27 mouse cellular contexts compared by ENCODE assay signal in the genomic region with DNA sequence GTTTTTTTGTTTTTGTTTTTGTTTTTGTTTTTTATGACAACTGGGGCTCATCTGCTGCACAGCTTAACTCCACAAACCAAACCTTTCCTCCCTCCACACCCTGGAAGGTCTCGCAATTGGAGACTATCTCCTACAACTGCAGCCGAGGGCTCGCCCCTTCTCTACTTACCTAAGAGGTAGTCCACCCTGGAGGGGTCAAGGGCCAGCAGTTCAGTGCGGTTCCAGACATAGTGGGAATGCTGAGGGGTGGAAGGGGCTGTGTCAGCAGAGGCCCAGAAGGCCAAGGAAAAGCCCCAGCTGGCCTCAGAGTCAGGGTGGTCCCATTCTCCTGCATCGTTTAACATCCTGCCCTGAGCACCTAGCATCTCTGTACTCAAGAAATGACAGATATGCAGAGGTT. TPM values are rescaled to one million over a fixed set of nuclear protein-coding genes. Genes with fewer than 3 reads are reported as not detected.
DNase-seq lines count a peak whose midpoint lies in the region; ATAC-seq and TF ChIP-seq lines count a peak whose summit lies in the region.
"Had no signal": no experiment of that assay in that cellular context is flagged by ENCODE, and none has a peak within 500 bp of the region (broad histone marks: within the 10 kb centered on the region; RNA-seq: fewer than 3 reads in every experiment).

No protein-coding gene starts in this region.

- ATAC-seq in kidney, postnatal 0 days (replicated peaks; ENCODE audit: low FRiP score, low read depth), result no peak
- ATAC-seq in liver, postnatal 0 days, result no peak
- no peak for ATAC-seq in liver, embryonic 11.5 days (replicated peaks; ENCODE audit: low FRiP score)
- ATAC-seq: activated CD4-positive, CD25-positive, alpha-beta regulatory T cell, adult 4 months; forebrain, embryonic 15.5 days had no signal

- TF ChIP-seq POLR2A in kidney, adult 2 months (IDR thresholded peaks at IDR 0.05; ENCODE audit: low read depth, low read length), result no peak

- 55% methylated on average over 5 of the region's 5 CpGs for WGBS in kidney, adult 2 months
- 66% methylated on average over 5 of the region's 5 CpGs for WGBS in kidney, postnatal 0 days
- 71% methylated on average over 5 of the region's 5 CpGs for WGBS in liver, postnatal 0 days (ENCODE audit: insufficient replicate concordance)
- WGBS in liver, embryonic 11.5 days, result 67% methylated on average over 5 of the region's 5 CpGs

- no peak for TF ChIP-seq EP300 in liver, postnatal 0 days (IDR thresholded peaks at IDR 0.05; ENCODE audit: low read depth)

- peaks cover 16% of the 10 kb centered on the region for H3K4me1 ChIP-seq in kidney, adult 2 months (ENCODE audit: control insufficient read depth, insufficient read depth, low read length)
- peaks cover 5% of the 10 kb centered on the region; the same call in 1 of the 2 replicates for H3K4me1 ChIP-seq in kidney, postnatal 0 days (replicated peaks; ENCODE audit: insufficient read depth, low read length)
- H3K4me1 ChIP-seq in liver, postnatal 0 days (ENCODE audit: insufficient read depth), result peaks cover 21% of the 10 kb centered on the region
- H3K4me1 ChIP-seq in liver, embryonic 11.5 days (replicated peaks; ENCODE audit: control insufficient read depth, insufficient read depth, low read length), result peaks cover 21% of the 10 kb centered on the region
- H3K4me1 ChIP-seq: forebrain, embryonic 15.5 days had no signal

- no peak overlapping the region for H3K4me2 ChIP-seq in kidney, postnatal 0 days (ENCODE audit: low read length)
- no peak overlapping the region for H3K4me2 ChIP-seq in liver, postnatal 0 days (ENCODE audit: low read depth, low read length)
- no peak overlapping the region for H3K4me2 ChIP-seq in liver, embryonic 11.5 days
- H3K4me2 ChIP-seq: embryonic facial prominence, embryonic 13.5 days; forebrain, embryonic 12.5 days; forebrain, embryonic 15.5 days; heart, embryonic 12.5 days; heart, embryonic 15.5 days; hindbrain, embryonic 13.5 days had no signal

- H3K9me3 ChIP-seq in kidney, postnatal 0 days (replicated peaks; ENCODE audit: low read length), result no peaks in the 10 kb centered on the region
- H3K9me3 ChIP-seq in liver, postnatal 0 days (ENCODE audit: low read length), result no peaks in the 10 kb centered on the region
- H3K9me3 ChIP-seq in liver, embryonic 11.5 days (ENCODE audit: control insufficient read depth, low read length), result no peaks in the 10 kb centered on the region
- H3K9me3 ChIP-seq: embryonic facial prominence, embryonic 10.5 days; embryonic facial prominence, embryonic 13.5 days; forebrain, embryonic 12.5 days; forebrain, embryonic 15.5 days; heart, embryonic 12.5 days; heart, embryonic 15.5 days; hindbrain, embryonic 10.5 days; hindbrain, embryonic 13.5 days had no signal

- no peaks in the 10 kb centered on the region for H3K27me3 ChIP-seq in kidney, adult 2 months (replicated peaks; ENCODE audit: control insufficient read depth, insufficient read depth, low read length)
- no peaks in the 10 kb centered on the region for H3K27me3 ChIP-seq in kidney, postnatal 0 days (ENCODE audit: insufficient read depth, low read length)
- no peaks in the 10 kb centered on the region for H3K27me3 ChIP-seq in liver, postnatal 0 days (ENCODE audit: insufficient read depth, low read length)
- peaks cover 3% of the 10 kb centered on the region; the same call in 1 of the 2 replicates for H3K27me3 ChIP-seq in liver, embryonic 11.5 days (replicated peaks; ENCODE audit: control insufficient read depth, insufficient read depth, low read length)
- H3K27me3 ChIP-seq: embryonic facial prominence, embryonic 13.5 days; forebrain, embryonic 12.5 days; forebrain, embryonic 15.5 days; hindbrain, embryonic 13.5 days had no signal

- TF ChIP-seq CTCF in kidney, adult 2 months (conservative IDR thresholded peaks at IDR 0.05; ENCODE audit: insufficient read depth, insufficient read length, low read depth, low read length), result no peak
- TF ChIP-seq CTCF in kidney, postnatal 0 days (IDR thresholded peaks at IDR 0.05; ENCODE audit: low read depth), result no peak
- no peak for TF ChIP-seq CTCF in liver, postnatal 0 days (IDR thresholded peaks at IDR 0.05; ENCODE audit: low read depth)

- H3K4me3 ChIP-seq in kidney, adult 2 months (ENCODE audit: insufficient read depth, low read depth, low read length), result no peak overlapping the region
- no peak overlapping the region for H3K4me3 ChIP-seq in kidney, postnatal 0 days (replicated peaks; ENCODE audit: low read depth, low read length)
- no peak overlapping the region for H3K4me3 ChIP-seq in liver, postnatal 0 days (ENCODE audit: low read depth, low read length)
- no peak overlapping the region for H3K4me3 ChIP-seq in liver, embryonic 11.5 days (ENCODE audit: low read depth, low read length)
- H3K4me3 ChIP-seq: embryonic facial prominence, embryonic 10.5 days; embryonic facial prominence, embryonic 13.5 days; erythroblast, embryonic 14.5 days; forebrain, embryonic 12.5 days; forebrain, embryonic 15.5 days; heart, embryonic 12.5 days; heart, embryonic 15.5 days; hindbrain, embryonic 10.5 days; hindbrain, embryonic 13.5 days had no signal

- H3K36me3 ChIP-seq in kidney, adult 2 months (ENCODE audit: control insufficient read depth, insufficient read depth, low read length), result no peaks in the 10 kb centered on the region
- no peaks in the 10 kb centered on the region for H3K36me3 ChIP-seq in kidney, postnatal 0 days (ENCODE audit: insufficient read depth, low read length)
- 0 out of 2 replicates have a peak, but pooled peaks cover 9% of the 10 kb centered on the region for H3K36me3 ChIP-seq in liver, postnatal 0 days (replicated peaks; ENCODE audit: insufficient read depth, low read length)
- H3K36me3 ChIP-seq in liver, embryonic 11.5 days (ENCODE audit: control insufficient read depth, insufficient read depth, low read length), result no peaks in the 10 kb centered on the region
- H3K36me3 ChIP-seq: forebrain, embryonic 12.5 days; forebrain, embryonic 15.5 days; heart, embryonic 12.5 days; heart, embryonic 15.5 days; hindbrain, embryonic 13.5 days had no signal

- no peak overlapping the region for H3K9ac ChIP-seq in kidney, postnatal 0 days (ENCODE audit: low read depth, low read length)
- no peak overlapping the region for H3K9ac ChIP-seq in liver, postnatal 0 days (replicated peaks)
- no peak overlapping the region for H3K9ac ChIP-seq in liver, embryonic 11.5 days (ENCODE audit: low read depth, low read length)
- H3K9ac ChIP-seq: embryonic facial prominence, embryonic 13.5 days; forebrain, embryonic 12.5 days; forebrain, embryonic 15.5 days; heart, embryonic 12.5 days; heart, embryonic 15.5 days; hindbrain, embryonic 13.5 days had no signal

- DNase-seq in kidney, adult 2 months, result peak; percentile 57
- no peak for DNase-seq in kidney, adult 18-20 months
- no peak for DNase-seq in kidney, postnatal 0 days (ENCODE audit: low spot score)
- DNase-seq in kidney, postnatal 10 days, result no peak
- DNase-seq in liver, postnatal 0 days, result no peak
- no peak for DNase-seq in liver, embryonic 11.5 days (ENCODE audit: low spot score)
- DNase-seq: adrenal gland, adult 8-10 months; adrenal gland, postnatal 25 days; cerebellum, adult 11-12 months; cerebellum, adult 8-10 months; cerebellum, postnatal 10 days; cerebellum, postnatal 36 days; embryo, embryonic 11 days; gastrocnemius, postnatal 25 days; heart, adult 18-20 months; heart, postnatal 10 days; heart, postnatal 36 days had no signal

- peak overlapping the region; percentile 67 for H3K27ac ChIP-seq in kidney, adult 2 months (ENCODE audit: insufficient read depth, low read depth, low read length)
- H3K27ac ChIP-seq in kidney, postnatal 0 days, result peak overlapping the region; percentile 31; the same call in 1 of the 2 replicates
- 0 out of 2 replicates have a peak overlapping the region, but pooled peaks have one; percentile 7 for H3K27ac ChIP-seq in liver, postnatal 0 days (ENCODE audit: low read depth)
- H3K27ac ChIP-seq in liver, embryonic 11.5 days (ENCODE audit: low read depth, low read length), result no peak overlapping the region
- H3K27ac ChIP-seq: embryonic facial prominence, embryonic 10.5 days; embryonic facial prominence, embryonic 13.5 days; forebrain, embryonic 12.5 days; forebrain, embryonic 15.5 days; heart, embryonic 15.5 days; hindbrain, embryonic 13.5 days had no signal

RNA-seq across cellular contexts. Expression of a gene that starts 48.6 kb away (rescaled TPM):
- 564 and 569 TPM in 2 replicates for polyA plus RNA-seq in kidney, adult 2 months (2012; rRNA removed)
- polyA plus RNA-seq in kidney, postnatal 0 days (2015; fragmentation: Nextera tagmentation; extraction: Ambion mirVana), result 34.3 and 37.5 TPM in 2 replicates
- polyA plus RNA-seq in liver, postnatal 0 days (2015; fragmentation: Nextera tagmentation; extraction: Ambion mirVana), result 14.7 and 18.7 TPM in 2 replicates
- 5.7 and 6.1 TPM in 2 replicates for polyA plus RNA-seq in liver, embryonic 11.5 days (2014; fragmentation: Nextera tagmentation; extraction: Ambion mirVana)

Comparison
In these comparisons a context has a peak if more than half of its experiments do, and no peak if none do; other contexts are left out.
1. RNA of a gene that starts 48.6 kb away (polyA plus RNA-seq): 564 to 569 TPM in kidney, adult 2 months; 34.3 to 37.5 TPM in kidney, postnatal 0 days, 14.7 to 18.7 TPM in liver, postnatal 0 days and 5.7 to 6.1 TPM in liver, embryonic 11.5 days; every median in the first group is over 10 times any median in the second.